Mouse (Mus musculus): ENCODE measurements at regions not wholly inside any gene's neighbourhood (a gene's known extent, or its start where the extent isn't known, plus 50 kb on each side); places are given as distances from the start of the nearest gene placed in this dataset.

DNA sequence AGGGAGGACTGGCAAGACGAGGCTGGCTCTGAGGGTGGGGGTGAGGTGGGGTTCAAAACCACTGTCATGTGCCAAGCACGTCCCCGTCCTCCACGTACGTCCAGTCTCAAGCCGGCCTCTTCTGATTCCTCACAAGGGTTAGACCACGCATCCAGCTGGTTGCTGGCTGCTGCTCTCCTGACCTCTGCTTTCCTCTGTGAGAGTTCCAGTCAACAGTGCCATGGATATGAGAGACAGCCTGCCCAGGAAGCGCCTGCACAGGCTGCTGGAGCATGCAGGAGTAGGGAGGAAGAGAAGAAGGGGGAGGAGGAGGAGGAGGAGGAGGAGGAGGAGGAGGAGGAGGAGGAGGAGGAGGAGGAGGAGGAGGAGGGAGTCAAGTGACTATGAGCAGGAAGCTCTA, 224.6 kb upstream of the Ajap1 start:
- no peak for TF ChIP-seq POLR2A (IDR thresholded peaks at IDR 0.05; ENCODE audit: insufficient read depth, low read depth, low read length)
- TF ChIP-seq CTCF (IDR thresholded peaks at IDR 0.05), result no peak
- no peak for TF ChIP-seq EP300 (IDR thresholded peaks at IDR 0.05; ENCODE audit: insufficient read depth, low read depth, low read length)
